Mouse (Mus musculus): ENCODE data around the gene Gpr63. TPM values are rescaled to one million over a fixed set of nuclear protein-coding genes. Genes with fewer than 3 reads are reported as not detected.
"Not testable (repeated sequence)": the region's sequence is repeated elsewhere in the genome, so short reads cannot be mapped to it uniquely, and the experiment has no call there.

Gene Gpr63
- polyA plus RNA-seq, 1 experiment, result 2.0 TPM

DNA sequence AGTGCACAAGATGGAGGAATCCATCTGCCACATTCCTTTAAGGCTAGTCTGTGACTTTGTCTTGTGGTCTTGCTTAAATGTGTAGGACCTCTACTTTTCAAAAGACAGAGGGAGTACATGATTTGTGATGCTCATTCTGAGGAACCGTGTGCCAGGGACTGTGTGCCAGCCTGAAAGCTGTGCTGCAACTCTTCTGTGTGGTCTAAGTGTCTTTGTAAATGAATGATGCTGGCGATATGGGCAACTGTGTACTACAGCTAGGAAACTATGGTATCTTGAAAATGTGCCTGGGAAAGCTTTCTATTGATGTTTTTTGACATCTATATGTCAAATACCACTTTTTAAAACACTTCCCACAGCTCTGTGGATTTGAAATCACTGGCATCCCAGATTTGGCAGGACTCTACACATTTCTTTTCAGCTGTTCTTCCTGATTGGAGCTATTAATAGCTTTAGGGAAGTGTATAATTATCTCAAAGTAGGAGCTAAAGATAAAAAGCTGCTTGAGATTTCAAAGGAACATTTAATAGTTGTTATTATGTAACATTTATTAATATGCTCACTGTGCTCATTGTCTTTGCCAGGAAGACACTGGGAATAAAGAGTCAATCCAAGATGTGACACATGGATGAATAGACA, 48.9 kb downstream of the Gpr63 start:
- Histone ChIP-seq H3K4me3 (ENCODE audit: insufficient read depth, low read depth, low read length) (no peak overlapping the region), H3K27me3 (replicated peaks; ENCODE audit: control insufficient read depth, insufficient read depth, low read length) (no peaks in the 10 kb centered on the region)
- 80% methylated on average over 2 of the region's 2 CpGs for WGBS

DNA sequence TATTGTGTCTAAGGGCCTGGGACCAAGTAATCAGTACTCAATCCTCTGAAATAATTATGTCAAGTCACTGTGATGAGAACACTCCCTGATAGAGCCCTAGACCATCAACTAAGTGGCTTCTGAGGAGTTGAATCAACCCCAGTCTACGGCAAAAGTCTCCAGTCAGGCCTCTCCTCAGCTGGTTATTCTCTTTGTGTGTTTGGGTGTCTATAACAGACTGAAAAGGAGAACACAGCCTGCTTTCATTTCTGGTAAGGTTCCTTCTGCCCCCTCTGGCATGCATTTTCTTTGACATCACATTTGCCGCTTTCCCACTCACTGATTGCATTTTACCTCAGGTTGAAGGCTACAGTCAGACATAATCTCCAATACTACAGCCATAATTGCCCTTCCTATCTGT, 62.0 kb downstream of the Gpr63 start:
- H3K36me3 ChIP-seq (ENCODE audit: control insufficient read depth, insufficient read depth, low read length), result no peaks in the 10 kb centered on the region
- no peak overlapping the region for H3K4me3 ChIP-seq (ENCODE audit: insufficient read depth, low read depth, low read length)
- TF ChIP-seq CTCF (conservative IDR thresholded peaks at IDR 0.05; ENCODE audit: insufficient read depth, insufficient read length, low read depth, low read length), result no peak
- no peak for TF ChIP-seq POLR2A (IDR thresholded peaks at IDR 0.05; ENCODE audit: low read depth, low read length)
- no peak overlapping the region for H3K27ac ChIP-seq (ENCODE audit: insufficient read depth, low read depth, low read length)
- no peaks in the 10 kb centered on the region for H3K4me1 ChIP-seq (ENCODE audit: control insufficient read depth, insufficient read depth, low read length)
- H3K27me3 ChIP-seq (replicated peaks; ENCODE audit: control insufficient read depth, insufficient read depth, low read length), result no peaks in the 10 kb centered on the region
- WGBS, result 92% methylated on average over 2 of the region's 2 CpGs
- no peak for DNase-seq

More for the DNA sequence above, 48.9 kb downstream of the Gpr63 start:
- TF ChIP-seq CTCF (conservative IDR thresholded peaks at IDR 0.05; ENCODE audit: insufficient read depth, insufficient read length, low read depth, low read length) (no peak), POLR2A (IDR thresholded peaks at IDR 0.05; ENCODE audit: low read depth, low read length) (no peak)
- Histone ChIP-seq H3K4me1 (ENCODE audit: control insufficient read depth, insufficient read depth, low read length) (no peaks in the 10 kb centered on the region), H3K36me3 (ENCODE audit: control insufficient read depth, insufficient read depth, low read length) (no peaks in the 10 kb centered on the region), H3K27ac (ENCODE audit: insufficient read depth, low read depth, low read length) (no peak overlapping the region)
- DNase-seq, result no peak

DNA sequence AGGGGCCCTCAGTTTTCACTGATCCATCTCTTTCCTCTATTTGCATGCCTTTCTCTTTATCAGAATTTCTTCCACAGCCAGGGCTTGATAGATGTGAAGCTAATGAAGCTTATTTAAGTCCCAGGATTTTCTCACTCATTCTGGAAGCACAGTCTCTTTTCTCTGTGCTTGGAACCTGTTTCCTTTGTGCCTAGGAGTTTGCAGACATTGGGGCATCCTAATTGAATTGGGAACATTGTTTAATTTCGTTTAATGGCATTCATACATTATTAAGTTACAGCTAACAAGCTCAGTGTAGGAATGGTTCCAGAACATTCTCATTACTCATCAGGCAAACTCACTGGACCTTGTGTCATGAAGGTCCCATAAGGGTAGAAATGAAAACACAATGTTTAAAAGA, 62.5 kb downstream of the Gpr63 start:
- DNase-seq, result no peak
- H3K27ac ChIP-seq (ENCODE audit: insufficient read depth, low read depth, low read length), result no peak overlapping the region
- no peaks in the 10 kb centered on the region for H3K36me3 ChIP-seq (ENCODE audit: control insufficient read depth, insufficient read depth, low read length)
- no peak overlapping the region for H3K4me3 ChIP-seq (ENCODE audit: insufficient read depth, low read depth, low read length)
- TF ChIP-seq CTCF (conservative IDR thresholded peaks at IDR 0.05; ENCODE audit: insufficient read depth, insufficient read length, low read depth, low read length) (no peak), POLR2A (IDR thresholded peaks at IDR 0.05; ENCODE audit: low read depth, low read length) (no peak)
- WGBS, result 42% methylated on average over 1 of the region's 1 CpGs
- no peaks in the 10 kb centered on the region for H3K4me1 ChIP-seq (ENCODE audit: control insufficient read depth, insufficient read depth, low read length)
- H3K27me3 ChIP-seq (replicated peaks; ENCODE audit: control insufficient read depth, insufficient read depth, low read length), result no peaks in the 10 kb centered on the region

DNA sequence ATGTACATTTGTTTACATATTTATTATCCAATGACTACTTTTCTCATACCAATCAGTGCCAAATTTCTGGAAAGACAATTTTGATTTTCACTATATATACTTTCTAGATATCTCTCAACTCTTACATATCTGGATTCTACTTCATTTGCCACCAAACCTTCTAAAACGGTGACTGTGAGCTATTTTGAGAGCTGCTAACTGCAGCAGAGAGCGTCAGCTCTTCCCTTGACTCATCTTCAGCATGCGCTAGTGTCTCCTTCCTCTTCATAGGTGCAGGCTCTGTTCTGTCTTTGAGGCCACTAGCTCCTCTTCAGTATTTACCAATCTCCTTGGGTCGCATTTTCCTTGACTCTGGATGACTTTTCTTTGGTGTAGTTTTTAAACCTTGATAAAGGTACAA, 63.7 kb downstream of the Gpr63 start:
- Histone ChIP-seq H3K4me1 (ENCODE audit: control insufficient read depth, insufficient read depth, low read length) (no peaks in the 10 kb centered on the region), H3K4me3 (ENCODE audit: insufficient read depth, low read depth, low read length) (no peak overlapping the region), H3K27ac (ENCODE audit: insufficient read depth, low read depth, low read length) (no peak overlapping the region), H3K27me3 (replicated peaks; ENCODE audit: control insufficient read depth, insufficient read depth, low read length) (no peaks in the 10 kb centered on the region), H3K36me3 (ENCODE audit: control insufficient read depth, insufficient read depth, low read length) (no peaks in the 10 kb centered on the region)
- WGBS, result 82% methylated on average over 4 of the region's 4 CpGs
- DNase-seq, result no peak
- TF ChIP-seq POLR2A (IDR thresholded peaks at IDR 0.05; ENCODE audit: low read depth, low read length) (no peak), CTCF (conservative IDR thresholded peaks at IDR 0.05; ENCODE audit: insufficient read depth, insufficient read length, low read depth, low read length) (no peak)

DNA sequence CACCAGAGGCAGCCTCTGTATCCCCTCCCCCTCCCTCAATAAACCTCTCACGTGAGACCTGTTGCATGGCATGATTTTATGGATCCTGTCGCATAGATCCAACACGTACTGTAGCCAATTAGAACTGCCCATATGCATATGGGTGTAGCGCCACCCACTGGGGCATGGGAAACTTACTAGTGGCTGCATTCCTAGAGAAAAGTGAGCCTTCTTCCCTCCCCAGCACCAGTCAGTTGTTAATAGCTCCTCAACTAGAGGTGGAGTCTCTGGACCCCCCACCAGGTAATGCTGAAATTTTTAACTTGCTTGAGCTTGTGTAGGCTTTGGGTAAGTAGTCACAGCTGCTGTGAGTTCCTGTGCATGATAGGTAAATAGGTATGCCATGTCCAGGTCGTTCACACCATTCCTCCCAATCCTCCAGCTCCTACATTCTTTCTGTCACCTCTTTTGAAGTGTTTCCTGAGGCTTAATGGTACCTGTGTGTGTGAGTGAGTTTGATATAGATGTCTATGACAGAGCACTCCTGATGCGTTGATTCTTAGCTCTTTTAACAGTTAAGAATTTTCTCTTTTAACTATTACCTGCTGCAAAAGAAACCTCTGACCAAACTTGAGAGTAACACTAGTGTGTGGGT, 69.1 kb downstream of the Gpr63 start:
- 23% methylated on average over 6 of the region's 6 CpGs for WGBS
- Histone ChIP-seq H3K4me3 (ENCODE audit: insufficient read depth, low read depth, low read length) (no peak overlapping the region), H3K4me1 (ENCODE audit: control insufficient read depth, insufficient read depth, low read length) (no peaks in the 10 kb centered on the region), H3K36me3 (ENCODE audit: control insufficient read depth, insufficient read depth, low read length) (no peaks in the 10 kb centered on the region), H3K27me3 (replicated peaks; ENCODE audit: control insufficient read depth, insufficient read depth, low read length) (no peaks in the 10 kb centered on the region), H3K27ac (ENCODE audit: insufficient read depth, low read depth, low read length) (no peak overlapping the region)
- DNase-seq, result no peak
- TF ChIP-seq POLR2A (IDR thresholded peaks at IDR 0.05; ENCODE audit: low read depth, low read length) (no peak), CTCF (conservative IDR thresholded peaks at IDR 0.05; ENCODE audit: insufficient read depth, insufficient read length, low read depth, low read length) (peak; percentile 43)

DNA sequence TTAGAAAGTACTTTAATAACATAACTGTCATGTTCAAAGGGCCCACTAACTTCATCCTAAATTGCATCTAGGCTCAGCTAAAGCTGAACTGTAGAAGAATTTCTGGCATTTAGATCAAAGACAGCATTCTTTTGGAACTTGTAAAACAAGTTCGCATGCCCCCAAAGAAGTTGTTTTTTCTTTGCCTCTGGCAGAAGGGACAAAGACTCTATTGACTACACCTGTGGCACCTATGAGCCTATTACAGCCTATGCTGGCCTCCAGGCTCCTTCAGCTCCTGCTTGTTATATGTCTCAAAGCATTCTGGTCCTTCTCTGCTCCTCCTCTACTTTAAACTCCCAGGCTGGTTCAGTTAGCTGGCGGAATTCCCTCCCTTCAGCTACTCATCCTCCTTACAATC, 69.6 kb downstream of the Gpr63 start:
- H3K27me3 ChIP-seq (replicated peaks; ENCODE audit: control insufficient read depth, insufficient read depth, low read length), result no peaks in the 10 kb centered on the region
- no peak for TF ChIP-seq CTCF (conservative IDR thresholded peaks at IDR 0.05; ENCODE audit: insufficient read depth, insufficient read length, low read depth, low read length)
- TF ChIP-seq POLR2A (IDR thresholded peaks at IDR 0.05; ENCODE audit: low read depth, low read length), result no peak
- no peak overlapping the region for H3K4me3 ChIP-seq (ENCODE audit: insufficient read depth, low read depth, low read length)
- WGBS, result 56% methylated on average over 2 of the region's 2 CpGs
- H3K27ac ChIP-seq (ENCODE audit: insufficient read depth, low read depth, low read length), result no peak overlapping the region
- H3K4me1 ChIP-seq (ENCODE audit: control insufficient read depth, insufficient read depth, low read length), result no peaks in the 10 kb centered on the region
- no peaks in the 10 kb centered on the region for H3K36me3 ChIP-seq (ENCODE audit: control insufficient read depth, insufficient read depth, low read length)
- DNase-seq, result no peak

DNA sequence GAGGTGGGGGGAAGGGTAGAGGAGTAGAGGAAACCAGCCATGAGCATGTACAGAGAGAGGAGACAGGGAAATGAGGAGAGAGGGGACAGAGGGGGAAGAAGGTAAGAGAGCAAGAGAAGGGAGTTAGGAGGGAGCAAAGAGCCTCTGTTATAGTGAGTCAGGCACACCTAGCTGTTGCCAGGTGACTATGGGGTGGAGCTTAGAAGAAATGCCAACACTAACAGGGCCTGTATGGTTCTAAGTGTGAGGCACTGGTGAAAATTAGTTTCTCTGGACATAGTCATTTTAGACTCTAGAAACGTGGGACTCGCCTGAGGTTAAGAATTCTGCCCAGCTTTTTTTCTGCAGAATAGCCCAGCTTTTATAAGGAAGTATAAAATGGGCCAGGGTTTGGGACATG, 71.1 kb downstream of the Gpr63 start:
- TF ChIP-seq POLR2A (IDR thresholded peaks at IDR 0.05; ENCODE audit: low read depth, low read length) (no peak), CTCF (conservative IDR thresholded peaks at IDR 0.05; ENCODE audit: insufficient read depth, insufficient read length, low read depth, low read length) (no peak)
- WGBS, result 74% methylated on average over 2 of the region's 2 CpGs
- H3K27me3 ChIP-seq (replicated peaks; ENCODE audit: control insufficient read depth, insufficient read depth, low read length), result no peaks in the 10 kb centered on the region
- no peak for DNase-seq
- H3K36me3 ChIP-seq (ENCODE audit: control insufficient read depth, insufficient read depth, low read length), result no peaks in the 10 kb centered on the region
- H3K4me1 ChIP-seq (ENCODE audit: control insufficient read depth, insufficient read depth, low read length), result no peaks in the 10 kb centered on the region
- H3K4me3 ChIP-seq (ENCODE audit: insufficient read depth, low read depth, low read length), result no peak overlapping the region
- no peak overlapping the region for H3K27ac ChIP-seq (ENCODE audit: insufficient read depth, low read depth, low read length)

DNA sequence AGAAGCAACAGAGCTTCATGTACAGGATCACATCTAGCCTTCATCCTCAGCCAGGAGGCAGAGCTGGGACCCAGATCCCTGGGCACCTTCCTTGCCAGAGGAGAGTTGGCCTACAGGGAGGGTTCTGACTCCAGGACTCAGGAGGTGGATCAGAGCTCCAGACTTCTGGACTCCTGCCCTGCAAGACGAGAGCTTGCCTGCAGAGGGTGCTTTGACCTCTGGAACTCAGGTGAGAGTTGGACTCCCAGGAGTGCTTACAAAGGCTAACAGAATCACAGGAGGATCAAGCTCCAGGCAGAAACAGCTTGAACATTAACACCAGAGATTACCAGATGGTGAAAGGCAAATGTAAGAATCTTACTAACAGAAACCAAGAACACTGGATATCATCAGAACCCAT, 89.3 kb downstream of the Gpr63 start:
- not testable (repeated sequence) for H3K36me3 ChIP-seq (ENCODE audit: control insufficient read depth, insufficient read depth, low read length); H3K4me1 ChIP-seq (ENCODE audit: control insufficient read depth, insufficient read depth, low read length); H3K27me3 ChIP-seq (replicated peaks; ENCODE audit: control insufficient read depth, insufficient read depth, low read length); H3K27ac ChIP-seq (ENCODE audit: insufficient read depth, low read depth, low read length); H3K4me3 ChIP-seq (ENCODE audit: insufficient read depth, low read depth, low read length)
- 29% methylated on average over 1 of the region's 1 CpGs for WGBS
- peak; percentile 86 for DNase-seq
